Mouse (Mus musculus) ovary, postnatal 10 days (tissue): Measurements from ENCODE around the gene Sox6.
"Not testable (repeated sequence)": the region's sequence is repeated elsewhere in the genome, so short reads cannot be mapped to it uniquely, and the experiment has no call there.

ENCODE experiments used
- DNase-seq: peaks from one replicate; pipeline ENCODE4 v3.0.0; 2022; ENCODE audit warnings: low spot score

The Sox6 gene

GRCm38 (mm10) chr7:116038511-116038910 lies at the start of gene Sox6:
Sox6 (minus strand) TSS chr7:116038796.
- no peak for DNase-seq

GRCm38 (mm10) chr7:116084366-116084765 lies 45.8 kb upstream of the Sox6 start, which contains the start of gene Gm4353:
Gm4353 (minus strand) TSS chr7:116084635.
- DNase-seq: not testable (repeated sequence)

- DNase-seq: no peak
Observed at GRCm38 (mm10) chr7:116060739-116061138, 22.1 kb upstream of the Sox6 start.

GRCm38 (mm10) chr7:116040470-116041019 lies 1.9 kb upstream of the Sox6 start:
- no peak for DNase-seq

GRCm38 (mm10) chr7:116039538-116040466 lies 1.2 kb upstream of the Sox6 start:
- peak; percentile 66 for DNase-seq

GRCm38 (mm10) chr7:116039196-116039537 lies 571 bp upstream of the Sox6 start, which contains the start of gene 1110004F10Rik:
1110004F10Rik (plus strand) TSS chr7:116039397.
- no peak for DNase-seq

- DNase-seq: no peak
Observed at GRCm38 (mm10) chr7:116038024-116038423, 572 bp downstream of the Sox6 start.

GRCm38 (mm10) chr7:116036591-116037555 lies 1.7 kb downstream of the Sox6 start:
- DNase-seq: no peak

- DNase-seq: no peak
Observed at GRCm38 (mm10) chr7:116035504-116035903, 3.1 kb downstream of the Sox6 start.

- DNase-seq: no peak
Observed at GRCm38 (mm10) chr7:116034282-116034758, 4.3 kb downstream of the Sox6 start.

- DNase-seq: no peak
Observed at GRCm38 (mm10) chr7:116033371-116034241, 5.0 kb downstream of the Sox6 start.

GRCm38 (mm10) chr7:116032596-116033307 lies 5.8 kb downstream of the Sox6 start:
- no peak for DNase-seq

GRCm38 (mm10) chr7:116031718-116032595 lies 6.6 kb downstream of the Sox6 start:
- DNase-seq: peak; percentile 50

- DNase-seq: no peak
Observed at GRCm38 (mm10) chr7:116031388-116031717, 7.2 kb downstream of the Sox6 start.

GRCm38 (mm10) chr7:116030597-116031387 lies 7.8 kb downstream of the Sox6 start:
- no peak for DNase-seq

GRCm38 (mm10) chr7:116029991-116030390 lies 8.6 kb downstream of the Sox6 start:
- DNase-seq: no peak

- DNase-seq: no peak
Observed at GRCm38 (mm10) chr7:116002726-116003125, 35.9 kb downstream of the Sox6 start.

GRCm38 (mm10) chr7:115988109-115988779 lies 50.4 kb downstream of the Sox6 start:
- no peak for DNase-seq
